Mouse (Mus musculus) embryonic facial prominence, embryonic 11.5 days (tissue): ENCODE results near the gene A830031A19Rik. TPM values are rescaled to one million over a fixed set of nuclear protein-coding genes. Genes with fewer than 3 reads are reported as not detected.
A peak's percentile ranks its signal among the peaks of the same experiment; 100 is the strongest.

ENCODE experiments used
- ATAC-seq: fragments of 200-750 bp; cut with Nextera tagmentation; replicated peaks from 2 replicates; pipeline ENCODE4 v1.8.0; 2017; ENCODE audit warnings: low read depth; ENCODE audit not compliant: insufficient number of reproducible peaks, low FRiP score, low TSS enrichment
- DNase-seq: peaks from one replicate; pipeline ENCODE4 v3.0.0-alpha.2; 2015; ENCODE audit warnings: low spot score
- H3K27ac ChIP-seq: fragments of 300-500 bp; sonication (generic); replicated peaks from 2 replicates; pipeline ENCODE4 v1.5.1; 2014; ENCODE audit warnings: mild to moderate bottlenecking, low read depth, low read length, control low read depth
- H3K27me3 ChIP-seq: fragments of 300-500 bp; sonication (generic); 2 replicates; pipeline ENCODE4 v1.6.1; 2014; ENCODE audit warnings: mild to moderate bottlenecking, low read length, moderate library complexity, mixed read lengths; ENCODE audit not compliant: control insufficient read depth, insufficient read depth
- H3K36me3 ChIP-seq: fragments of 300-500 bp; sonication (generic); replicated peaks from 2 replicates; pipeline ENCODE4 v1.6.1; 2014; ENCODE audit warnings: low read depth, mild to moderate bottlenecking, low read length, moderate library complexity, mixed read lengths; ENCODE audit not compliant: control insufficient read depth, insufficient read depth
- H3K4me1 ChIP-seq: fragments of 300-500 bp; sonication (generic); 2 replicates; pipeline ENCODE4 v1.6.1; 2014; ENCODE audit warnings: low read length, mixed read lengths; ENCODE audit not compliant: control insufficient read depth, insufficient read depth
- H3K4me2 ChIP-seq: fragments of 300-500 bp; sonication (generic); 2 replicates; pipeline ENCODE4 v1.6.1; 2014; ENCODE audit warnings: low read depth, mild to moderate bottlenecking, control low read depth, low read length, moderate library complexity
- H3K4me3 ChIP-seq: fragments of 300-500 bp; sonication (generic); 2 replicates; pipeline ENCODE4 v1.5.1; 2014; ENCODE audit warnings: low read depth, low read length, control low read depth
- H3K9ac ChIP-seq: fragments of 300-500 bp; sonication (generic); replicated peaks from 2 replicates; pipeline ENCODE4 v1.6.1; 2014; ENCODE audit warnings: mild to moderate bottlenecking, control low read depth, low read length
- H3K9me3 ChIP-seq: fragments of 300-500 bp; sonication (generic); replicated peaks from 2 replicates; pipeline ENCODE4 v1.6.1; 2016; ENCODE audit warnings: mild to moderate bottlenecking, low read length, inconsistent platforms, mixed read lengths; ENCODE audit not compliant: control insufficient read depth
- WGBS: fragments of 180-500 bp; shearing (Covaris S2); extraction: QIAGEN DNeasy Blood & Tissue Kit; methylation state at CpG from one replicate; pipeline ENCODE4 v1.1.7; 2014; 5-methylcytosine and 5-hydroxymethylcytosine counted together
- polyA plus RNA-seq: library from polyadenylated mRNA; unstranded; fragments of >200 nt; fragmentation: Nextera tagmentation; extraction: Ambion mirVana; gene quantifications from 2 replicates; pipeline ENCODE4 v1.2.1, GENCODE M21; 2014

The A830031A19Rik gene
- polyA plus RNA-seq, 1 experiment from 2014 or later = not detected

DNA sequence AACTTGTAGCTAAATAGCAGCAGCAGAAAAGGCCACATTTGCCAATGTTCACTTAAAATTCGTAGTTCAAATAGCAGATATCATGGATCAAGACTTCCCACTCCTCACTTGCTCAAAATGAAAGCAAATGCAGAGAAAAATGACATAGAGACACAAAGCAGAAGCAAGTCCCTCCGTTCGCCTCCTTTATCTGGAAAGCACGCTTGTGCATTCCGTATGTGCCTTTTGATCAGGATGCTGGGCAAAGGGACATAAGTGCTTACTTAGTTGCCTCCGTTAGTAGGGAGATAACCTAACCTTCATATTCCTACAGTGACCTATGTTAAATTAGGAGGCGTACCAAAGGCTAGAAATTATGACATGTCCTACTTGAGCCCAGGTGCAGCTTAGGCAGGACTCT is 8.6 kb upstream of the A830031A19Rik start:
- no peaks in the 10 kb centered on the region for H3K9me3 ChIP-seq
- peak overlapping the region; percentile 10; the same call in 1 of the 2 replicates for H3K4me3 ChIP-seq
- H3K36me3 ChIP-seq = no peaks in the 10 kb centered on the region; the same call in 1 of the 2 replicates
- 58% methylated on average over 7 of the region's 7 CpGs for WGBS
- no peaks in the 10 kb centered on the region for H3K27me3 ChIP-seq
- no peaks in the 10 kb centered on the region; the same call in 1 of the 2 replicates for H3K4me1 ChIP-seq
- ATAC-seq = no peak
- peak overlapping the region; percentile 30 for H3K4me2 ChIP-seq
- DNase-seq = no peak
- H3K27ac ChIP-seq = no peak overlapping the region
- peak overlapping the region; percentile 51 for H3K9ac ChIP-seq

DNA sequence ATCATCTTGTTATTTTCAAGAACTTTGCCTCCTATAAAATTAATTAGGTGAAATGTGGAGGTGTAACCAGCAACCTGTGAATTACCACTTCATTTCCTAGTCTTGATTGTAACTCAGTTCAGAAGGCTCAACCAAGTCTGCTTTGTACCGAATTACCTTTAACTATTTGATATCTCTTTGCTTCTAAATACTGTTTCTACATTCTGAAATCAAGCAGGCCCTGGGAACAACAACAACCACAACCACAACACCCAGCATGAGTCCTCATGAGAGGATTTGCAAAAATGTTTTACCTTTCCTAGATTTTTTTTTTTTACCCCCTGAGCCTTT is 8.2 kb upstream of the A830031A19Rik start:
- peak overlapping the region; percentile 51 for H3K9ac ChIP-seq
- ATAC-seq = no peak

GRCm38 (mm10) chr11:24082385-24083075 is 7.7 kb upstream of the A830031A19Rik start:
- peak overlapping the region; percentile 97 for H3K4me2 ChIP-seq
- peak overlapping the region; percentile 92 for H3K4me3 ChIP-seq
- DNase-seq (peak; percentile 29), ATAC-seq (no peak)
- no peaks in the 10 kb centered on the region; the same call in 1 of the 2 replicates for H3K36me3 ChIP-seq
- no peaks in the 10 kb centered on the region; the same call in 1 of the 2 replicates for H3K4me1 ChIP-seq
- H3K9ac ChIP-seq = peak overlapping the region; percentile 99
- WGBS = 13% methylated on average over 11 of the region's 11 CpGs
- H3K27ac ChIP-seq = peak overlapping the region; percentile 52; the same call in 1 of the 2 replicates
- no peaks in the 10 kb centered on the region for H3K27me3 ChIP-seq
- H3K9me3 ChIP-seq = no peaks in the 10 kb centered on the region

More for the DNA sequence above, 8.2 kb upstream of the A830031A19Rik start:
- Histone ChIP-seq H3K27ac (no peak overlapping the region), H3K4me1 (no peaks in the 10 kb centered on the region; the same call in 1 of the 2 replicates), H3K4me3 (peak overlapping the region; percentile 10; the same call in 1 of the 2 replicates), H3K27me3 (no peaks in the 10 kb centered on the region), H3K36me3 (no peaks in the 10 kb centered on the region; the same call in 1 of the 2 replicates), H3K4me2 (peak overlapping the region; percentile 30), H3K9me3 (no peaks in the 10 kb centered on the region)
- no peak for DNase-seq
- 33% methylated on average over 1 of the region's 1 CpGs for WGBS

DNA sequence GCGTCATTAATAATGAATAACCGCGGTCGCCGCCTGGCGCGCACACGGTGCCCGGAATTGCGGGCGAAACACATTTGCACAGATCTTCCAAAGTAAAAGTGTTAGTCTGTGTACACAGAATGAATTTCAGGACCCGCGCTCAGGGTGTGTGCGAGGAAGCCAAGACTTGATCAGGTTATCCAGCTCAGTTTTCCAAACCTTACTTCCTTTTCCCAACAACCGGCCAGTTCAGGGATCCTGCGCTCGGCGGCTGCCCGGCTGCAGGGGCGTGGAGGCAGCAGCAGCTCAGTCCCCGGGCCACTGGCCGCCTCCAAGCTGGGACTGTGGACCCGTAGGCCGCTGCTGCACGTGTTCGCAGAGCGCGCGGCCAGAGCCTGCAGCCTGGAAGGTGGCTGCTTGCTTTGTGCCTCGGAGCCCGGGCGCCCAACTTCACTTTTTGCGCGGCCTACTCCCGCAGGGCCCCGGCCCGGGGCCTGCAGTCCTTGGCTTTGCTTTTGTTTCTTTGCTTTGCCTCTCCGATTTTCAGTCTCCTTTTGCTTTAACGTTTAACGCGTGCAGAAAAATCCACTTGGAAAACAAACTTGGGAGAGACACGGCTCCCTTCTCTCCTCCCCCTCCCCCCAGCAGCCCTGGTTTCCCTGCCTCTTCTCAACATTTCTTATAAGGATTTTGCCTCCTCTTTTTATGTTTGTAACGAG is 7.0 kb upstream of the A830031A19Rik start:
- no peaks in the 10 kb centered on the region for H3K9me3 ChIP-seq
- peak overlapping the region; percentile 92 for H3K4me3 ChIP-seq
- DNase-seq (peak; percentile 65), ATAC-seq (no peak)
- H3K36me3 ChIP-seq = no peaks in the 10 kb centered on the region; the same call in 1 of the 2 replicates
- peak overlapping the region; percentile 97 for H3K4me2 ChIP-seq
- peak overlapping the region; percentile 99 for H3K9ac ChIP-seq
- 1% methylated on average over 43 of the region's 43 CpGs for WGBS
- no peaks in the 10 kb centered on the region for H3K27me3 ChIP-seq
- no peaks in the 10 kb centered on the region; the same call in 1 of the 2 replicates for H3K4me1 ChIP-seq
- peak overlapping the region; percentile 96 for H3K27ac ChIP-seq

GRCm38 (mm10) chr11:24081016-24081686 is 6.3 kb upstream of the A830031A19Rik start:
- Histone ChIP-seq H3K4me1 (no peaks in the 10 kb centered on the region; the same call in 1 of the 2 replicates), H3K9ac (peak overlapping the region; percentile 99), H3K36me3 (no peaks in the 10 kb centered on the region; the same call in 1 of the 2 replicates), H3K27ac (peak overlapping the region; percentile 96), H3K27me3 (no peaks in the 10 kb centered on the region), H3K9me3 (no peaks in the 10 kb centered on the region), H3K4me2 (peak overlapping the region; percentile 97), H3K4me3 (peak overlapping the region; percentile 92)
- under 1% methylated on average over 35 of the region's 35 CpGs for WGBS
- peak; percentile 89 for DNase-seq
- ATAC-seq = peak; percentile 33

DNA sequence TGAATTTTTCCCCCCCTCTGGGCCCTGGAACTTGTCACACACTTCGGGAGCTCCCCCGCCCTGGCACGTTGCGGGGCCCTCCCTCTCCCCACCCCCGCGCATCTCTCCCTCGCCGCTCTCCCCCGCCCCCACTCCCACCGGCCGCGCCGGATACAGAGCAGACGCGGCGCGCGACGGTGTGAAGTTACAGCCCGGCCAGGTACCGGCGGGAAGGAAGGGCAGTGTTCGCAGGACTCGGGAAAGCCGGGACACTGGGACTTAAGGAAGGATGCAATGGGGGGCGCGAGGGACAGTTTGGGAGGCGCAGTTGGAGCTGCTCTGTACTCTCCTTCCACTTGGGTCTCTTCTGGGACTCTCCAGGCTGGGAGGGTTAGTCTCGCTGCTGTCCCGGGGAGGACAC is 5.7 kb upstream of the A830031A19Rik start:
- Histone ChIP-seq H3K9me3 (no peaks in the 10 kb centered on the region), H3K9ac (peak overlapping the region; percentile 99), H3K4me1 (no peaks in the 10 kb centered on the region), H3K36me3 (no peaks in the 10 kb centered on the region; the same call in 1 of the 2 replicates), H3K27ac (peak overlapping the region; percentile 96), H3K27me3 (no peaks in the 10 kb centered on the region), H3K4me3 (peak overlapping the region; percentile 92), H3K4me2 (peak overlapping the region; percentile 97)
- DNase-seq (peak; percentile 80), ATAC-seq (peak; percentile 12)
- under 1% methylated on average over 19 of the region's 30 CpGs for WGBS

DNA sequence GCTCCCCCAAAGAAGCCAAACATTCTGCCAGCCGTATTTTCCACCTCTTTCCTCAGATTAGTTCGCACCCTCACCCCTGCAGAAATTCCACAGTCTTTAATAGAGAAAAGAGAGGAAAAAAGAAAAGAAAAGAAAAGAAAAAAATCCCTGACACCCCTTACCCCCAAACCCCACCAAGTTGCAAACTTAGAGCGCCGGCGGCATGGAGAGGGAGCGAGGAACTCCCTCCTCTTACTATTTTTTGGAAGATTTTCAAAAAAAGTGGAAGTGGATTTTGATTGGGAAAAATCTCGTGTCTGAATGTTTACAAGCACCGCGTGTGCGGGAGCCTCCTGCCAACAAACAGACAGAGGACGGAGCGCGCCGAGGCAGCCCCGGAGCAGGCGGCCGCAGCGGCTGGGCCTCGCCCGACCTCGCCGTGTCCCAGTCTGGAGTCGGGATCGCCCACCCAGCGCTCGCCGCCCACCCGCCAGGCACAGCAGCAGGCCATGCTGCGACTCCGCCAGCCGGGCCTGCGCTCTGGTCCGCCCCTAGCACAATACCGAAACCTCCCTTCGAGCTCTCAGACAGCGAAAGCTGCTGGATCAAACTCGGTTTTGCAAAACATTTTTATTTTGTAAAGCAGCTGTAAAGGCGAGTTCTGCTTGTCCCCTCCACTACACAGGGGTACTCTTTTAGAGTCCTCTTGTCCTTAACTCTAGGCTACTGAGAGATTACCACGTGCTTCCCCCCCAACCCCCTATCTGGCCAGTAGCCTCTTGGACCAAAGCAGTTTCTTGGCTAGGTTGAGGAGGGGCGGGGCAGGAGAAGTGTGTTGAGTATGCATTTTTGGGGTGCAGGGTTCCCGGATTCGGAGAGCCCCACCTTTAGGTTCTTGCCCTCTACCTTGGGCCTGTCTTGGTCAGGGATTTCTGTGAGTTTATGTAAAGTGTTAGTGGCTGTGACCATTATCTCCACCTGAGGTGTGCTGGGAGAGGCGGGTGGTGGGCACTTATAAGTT is 4.8 kb upstream of the A830031A19Rik start:
- DNase-seq (peak; percentile 73), ATAC-seq (no peak)
- Histone ChIP-seq H3K4me3 (peak overlapping the region; percentile 92), H3K4me2 (peak overlapping the region; percentile 97), H3K4me1 (peaks cover 2% of the 10 kb centered on the region), H3K9me3 (no peaks in the 10 kb centered on the region), H3K9ac (peak overlapping the region; percentile 99), H3K36me3 (no peaks in the 10 kb centered on the region), H3K27me3 (no peaks in the 10 kb centered on the region), H3K27ac (peak overlapping the region; percentile 96)
- under 1% methylated on average over 43 of the region's 43 CpGs for WGBS
